Mouse (Mus musculus) neutrophil, adult 5-6 weeks (primary cell): Measurements from ENCODE around the gene Klf2. TPM values are rescaled to one million over a fixed set of nuclear protein-coding genes. Genes with fewer than 3 reads are reported as not detected.

Experiments used
- ATAC-seq: fragments of 151-379, 151-347 bp; 2 replicates; pipeline ENCODE4 v1.8.0; 2017; ENCODE audit warnings: mild to moderate bottlenecking, moderate TSS enrichment; ENCODE audit not compliant: insufficient number of reproducible peaks, poor library complexity, low FRiP score, severe bottlenecking; ENCODE audit errors: extremely low read depth
- total RNA-seq: library from RNA; stranded (forward); fragments of 200-1000 nt; gene quantifications from 2 replicates; pipeline ENCODE4 v1.2.3, GENCODE M21; 2017

The Klf2 gene
- total RNA-seq, 1 experiment from 2014 or later, result 428 TPM

DNA sequence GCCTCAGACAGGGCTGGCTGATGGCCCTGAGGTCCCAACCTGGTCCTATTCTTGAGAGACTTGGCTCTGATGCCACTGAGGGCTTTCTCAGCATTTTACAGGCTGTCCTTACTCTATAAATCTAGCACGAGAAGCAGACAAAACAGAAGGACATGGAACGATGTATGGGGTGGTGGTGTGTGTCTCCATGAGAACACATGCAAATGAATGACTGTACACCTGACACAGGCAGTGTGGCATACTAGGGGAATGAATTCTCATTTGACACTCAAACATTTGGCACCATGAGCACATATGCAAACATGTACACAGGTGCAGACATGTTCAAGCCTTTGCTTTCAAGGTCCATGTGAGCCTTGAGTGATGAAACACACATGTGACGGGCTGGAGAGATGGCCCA is 37.8 kb downstream of the Klf2 start:
- no peak for ATAC-seq

GRCm38 (mm10) chr8:72360162-72360561 is 41.3 kb downstream of the Klf2 start:
- peak; percentile 50 for ATAC-seq

- no peak for ATAC-seq
Observed at GRCm38 (mm10) chr8:72362754-72363153, 43.9 kb downstream of the Klf2 start.

GRCm38 (mm10) chr8:72363457-72363856 is 44.6 kb downstream of the Klf2 start:
- no peak for ATAC-seq

GRCm38 (mm10) chr8:72365016-72365415 is 46.2 kb downstream of the Klf2 start:
- ATAC-seq, result peak; percentile 25; the same call in 1 of the 2 replicates

DNA sequence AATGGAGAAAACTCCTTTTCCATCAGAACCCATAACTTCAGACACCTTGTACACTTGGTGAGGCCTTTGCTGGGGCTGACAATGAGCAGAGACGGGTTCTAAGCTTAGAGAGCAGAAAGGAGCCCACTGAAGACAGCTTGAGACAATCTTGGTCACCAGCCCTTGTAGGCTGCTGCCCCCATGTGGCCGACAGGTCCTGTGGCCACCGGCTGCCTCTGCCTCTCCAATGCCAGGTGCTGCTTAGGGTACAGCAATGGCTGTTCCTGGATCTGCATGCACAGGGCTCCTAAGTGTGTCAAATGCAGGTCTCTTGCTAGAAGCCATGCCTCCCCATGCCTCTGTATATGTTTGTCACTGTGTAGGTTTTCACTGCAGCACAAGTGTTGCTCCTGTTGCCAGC is 47.0 kb downstream of the Klf2 start:
- peak; percentile 81 for ATAC-seq

DNA sequence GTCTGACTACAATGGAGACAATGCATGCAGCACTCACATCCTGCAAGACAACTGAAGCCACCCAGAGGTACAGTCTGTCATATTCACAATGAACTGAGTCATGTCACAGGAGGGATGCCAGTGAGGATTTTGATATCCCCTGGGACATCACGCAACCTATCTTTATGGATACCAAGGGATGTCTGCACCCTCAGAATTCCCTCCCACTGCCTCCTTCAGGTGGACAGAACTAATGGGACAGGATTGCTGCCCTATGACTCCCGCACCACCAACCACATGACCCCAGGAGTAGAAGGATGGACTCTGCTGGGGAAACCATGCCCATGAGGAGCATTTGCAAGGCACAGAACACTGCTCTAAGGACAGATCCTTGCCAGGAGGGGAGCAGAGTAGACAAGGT is 47.6 kb downstream of the Klf2 start:
- ATAC-seq, result no peak

Other genes with a start within 250 kb of the Klf2 start
- 0.61 TPM in 1 of 2 replicates, not detected in the other for gene Olfr373, start 235.9 kb upstream of the Klf2 start, total RNA-seq
- gene Olfr374, start 212.0 kb upstream of the Klf2 start, total RNA-seq, result 0.12 TPM in 2 replicates
- 600 and 603 TPM in 2 replicates for gene Tpm4, start 184.1 kb upstream of the Klf2 start, total RNA-seq
- gene Rab8a, start 157.8 kb upstream of the Klf2 start, total RNA-seq, result 510 and 563 TPM in 2 replicates
- gene Hsh2d, start 129.4 kb upstream of the Klf2 start, total RNA-seq, result 38.6 and 47.4 TPM in 2 replicates
- 1.6 and 1.7 TPM in 2 replicates for gene Cib3, start 106.2 kb upstream of the Klf2 start, total RNA-seq
- gene Gm11034, start 105.4 kb upstream of the Klf2 start, total RNA-seq, result not detected in 2 replicates
- 259 and 282 TPM in 2 replicates for gene Fam32a, start 99.3 kb upstream of the Klf2 start, total RNA-seq
- 156 and 166 TPM in 2 replicates for gene Ap1m1, start 79.0 kb upstream of the Klf2 start, total RNA-seq
- gene Gm10282, start 13.8 kb upstream of the Klf2 start, total RNA-seq, result 5.0 and 9.7 TPM in 2 replicates
- gene Eps15l1, start 102.4 kb downstream of the Klf2 start, total RNA-seq, result 69.5 and 70.0 TPM in 2 replicates
- 0.81 TPM in 1 of 2 replicates, not detected in the other for gene Calr3, start 124.8 kb downstream of the Klf2 start, total RNA-seq
- 11.2 and 12.3 TPM in 2 replicates for gene 1700030K09Rik, start 124.8 kb downstream of the Klf2 start, total RNA-seq
- gene Cherp, start 156.2 kb downstream of the Klf2 start, total RNA-seq, result 21.0 and 22.2 TPM in 2 replicates
- 55.1 and 65.8 TPM in 2 replicates for gene Slc35e1, start 173.6 kb downstream of the Klf2 start, total RNA-seq
- gene Med26, start 229.2 kb downstream of the Klf2 start, total RNA-seq, result 9.1 and 10.1 TPM in 2 replicates